Mouse (Mus musculus) embryonic facial prominence, embryonic 13.5 days (tissue): Measurements from ENCODE around the gene Snorc. TPM values are rescaled to one million over a fixed set of nuclear protein-coding genes. Genes with fewer than 3 reads are reported as not detected.
A peak's percentile ranks its signal among the peaks of the same experiment; 100 is the strongest.

Experiments used
- ATAC-seq: fragments of 200-750 bp; cut with Nextera tagmentation; 2 replicates; pipeline ENCODE4 v1.8.0; 2017; ENCODE audit warnings: low read depth; ENCODE audit not compliant: insufficient number of reproducible peaks, insufficient read depth, low FRiP score, low TSS enrichment
- H3K27ac ChIP-seq: fragments of 300-500 bp; sonication (generic); 2 replicates; pipeline ENCODE4 v1.5.1; 2015; ENCODE audit warnings: moderate library complexity, mild to moderate bottlenecking, inconsistent platforms
- H3K27me3 ChIP-seq: fragments of 300-500 bp; sonication (generic); 2 replicates; pipeline ENCODE4 v1.6.1; 2015; ENCODE audit warnings: mild to moderate bottlenecking, inconsistent platforms
- H3K36me3 ChIP-seq: fragments of 300-500 bp; sonication (generic); 2 replicates; pipeline ENCODE4 v1.6.1; 2015; ENCODE audit warnings: mild to moderate bottlenecking, inconsistent platforms
- H3K4me1 ChIP-seq: fragments of 300-500 bp; sonication (generic); 2 replicates; pipeline ENCODE4 v1.6.1; 2015; ENCODE audit warnings: inconsistent platforms
- H3K4me2 ChIP-seq: fragments of 300-500 bp; sonication (generic); 2 replicates; pipeline ENCODE4 v1.6.1; 2015; ENCODE audit warnings: moderate library complexity, mild to moderate bottlenecking, inconsistent platforms
- H3K4me3 ChIP-seq: fragments of 300-500 bp; sonication (generic); 2 replicates; pipeline ENCODE4 v1.5.1; 2015; ENCODE audit warnings: mild to moderate bottlenecking, inconsistent platforms
- H3K9ac ChIP-seq: fragments of 300-500 bp; sonication (generic); 2 replicates; pipeline ENCODE4 v1.6.1; 2015; ENCODE audit warnings: mild to moderate bottlenecking, inconsistent platforms
- H3K9me3 ChIP-seq: fragments of 300-500 bp; sonication (generic); 2 replicates; pipeline ENCODE4 v1.6.1; 2016; ENCODE audit warnings: inconsistent platforms
- WGBS: fragments of 180-500 bp; shearing (Covaris S2); methylation state at CpG from one replicate; pipeline ENCODE4 v1.1.7; 2015; ENCODE audit warnings: mixed read lengths; 5-methylcytosine and 5-hydroxymethylcytosine counted together
- polyA plus RNA-seq: library from polyadenylated mRNA; unstranded; fragments of >200 nt; fragmentation: Nextera tagmentation; extraction: Ambion mirVana; gene quantifications from 2 replicates; pipeline ENCODE4 v1.2.1, GENCODE M21; 2015

The Snorc gene
- polyA plus RNA-seq, 1 experiment from 2014 or later, result 7.0 TPM

DNA sequence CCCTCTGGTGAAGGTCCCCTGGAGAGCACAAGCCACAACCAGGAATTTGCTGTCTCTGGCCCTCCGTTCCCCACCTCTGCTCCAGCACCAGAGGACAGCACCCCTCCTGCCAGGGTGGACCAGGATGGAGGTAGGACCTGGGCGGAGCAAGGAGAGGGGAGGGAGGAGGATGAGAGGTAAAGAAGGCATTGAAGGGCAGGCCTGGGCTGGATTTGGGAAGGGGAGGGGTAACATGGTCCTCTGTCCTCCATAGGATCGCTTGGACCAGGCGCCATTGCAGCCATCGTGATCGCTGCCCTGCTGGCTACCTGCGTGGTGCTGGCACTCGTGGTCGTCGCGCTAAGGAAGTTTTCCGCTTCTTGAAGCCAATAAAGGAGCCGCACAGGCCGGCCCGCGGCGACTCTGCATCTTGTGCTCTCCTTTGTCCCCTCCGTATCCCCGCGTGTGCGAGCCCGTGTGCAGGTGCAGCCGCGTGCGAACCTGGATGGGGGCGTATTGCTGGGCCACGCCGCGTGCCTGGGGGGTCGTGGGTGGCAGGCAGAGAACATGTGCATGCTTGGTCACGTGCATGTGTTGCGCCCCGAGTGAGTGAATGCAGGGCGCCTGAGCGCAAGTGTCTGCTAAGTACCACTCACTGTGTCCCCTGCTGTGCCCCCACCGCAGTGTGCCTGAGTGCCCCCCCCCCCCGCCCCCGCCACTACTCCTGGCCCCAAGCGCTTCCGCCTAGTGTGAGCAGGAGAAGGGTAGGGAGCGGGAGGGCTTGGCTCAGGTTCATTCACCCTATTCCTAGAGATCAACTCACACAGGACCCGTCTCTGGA lies 5.2 kb downstream of the Snorc start:
- WGBS, result 2% methylated on average over 41 of the region's 42 CpGs
- H3K36me3 ChIP-seq, result no peaks in the 10 kb centered on the region
- H3K4me3 ChIP-seq, result peak overlapping the region; percentile 41
- peak overlapping the region; percentile 68 for H3K4me2 ChIP-seq
- peaks cover 7% of the 10 kb centered on the region; the same call in 1 of the 2 replicates for H3K4me1 ChIP-seq
- ATAC-seq, result 0 out of 2 replicates have a peak, but pooled peaks have one; percentile 11
- H3K27ac ChIP-seq, result no peak overlapping the region
- peaks cover 41% of the 10 kb centered on the region for H3K27me3 ChIP-seq
- H3K9ac ChIP-seq, result peak overlapping the region; percentile 54; the same call in 1 of the 2 replicates
- no peaks in the 10 kb centered on the region for H3K9me3 ChIP-seq

GRCm38 (mm10) chr1:87482546-87482945 lies 12.5 kb downstream of the Snorc start:
- ATAC-seq, result no peak
- H3K36me3 ChIP-seq, result no peaks in the 10 kb centered on the region
- no peaks in the 10 kb centered on the region for H3K9me3 ChIP-seq
- H3K9ac ChIP-seq, result no peak overlapping the region
- H3K4me1 ChIP-seq, result no peaks in the 10 kb centered on the region
- no peak overlapping the region for H3K4me3 ChIP-seq
- no peak overlapping the region for H3K27ac ChIP-seq
- H3K4me2 ChIP-seq, result no peak overlapping the region
- peaks cover under 1% of the 10 kb centered on the region; the same call in 1 of the 2 replicates for H3K27me3 ChIP-seq
- 85% methylated on average over 4 of the region's 4 CpGs for WGBS

DNA sequence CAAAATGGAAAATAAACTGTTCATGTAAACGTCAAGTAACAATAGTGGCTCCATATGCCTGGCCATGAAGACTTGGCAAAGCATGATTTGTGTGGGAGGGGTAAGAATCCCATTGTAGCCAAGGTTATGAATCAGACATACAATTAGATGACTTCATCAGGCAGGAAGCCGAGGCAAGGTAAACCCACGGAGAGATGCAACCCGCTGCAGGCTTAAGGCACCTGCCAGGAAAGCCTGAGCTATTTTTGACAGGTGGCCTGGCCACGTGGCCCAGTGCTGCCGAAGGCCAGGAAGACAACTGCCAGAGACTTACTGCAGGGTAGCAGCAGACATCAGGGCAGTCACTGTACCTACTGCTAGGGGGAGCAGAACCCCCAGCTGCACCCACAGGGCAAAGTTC lies 16.3 kb downstream of the Snorc start:
- H3K27ac ChIP-seq, result no peak overlapping the region
- 70% methylated on average over 6 of the region's 6 CpGs for WGBS
- no peak overlapping the region for H3K4me3 ChIP-seq
- H3K4me1 ChIP-seq, result no peaks in the 10 kb centered on the region
- H3K4me2 ChIP-seq, result no peak overlapping the region
- H3K36me3 ChIP-seq, result no peaks in the 10 kb centered on the region
- H3K27me3 ChIP-seq, result no peaks in the 10 kb centered on the region
- ATAC-seq, result no peak
- no peaks in the 10 kb centered on the region for H3K9me3 ChIP-seq
- H3K9ac ChIP-seq, result no peak overlapping the region

DNA sequence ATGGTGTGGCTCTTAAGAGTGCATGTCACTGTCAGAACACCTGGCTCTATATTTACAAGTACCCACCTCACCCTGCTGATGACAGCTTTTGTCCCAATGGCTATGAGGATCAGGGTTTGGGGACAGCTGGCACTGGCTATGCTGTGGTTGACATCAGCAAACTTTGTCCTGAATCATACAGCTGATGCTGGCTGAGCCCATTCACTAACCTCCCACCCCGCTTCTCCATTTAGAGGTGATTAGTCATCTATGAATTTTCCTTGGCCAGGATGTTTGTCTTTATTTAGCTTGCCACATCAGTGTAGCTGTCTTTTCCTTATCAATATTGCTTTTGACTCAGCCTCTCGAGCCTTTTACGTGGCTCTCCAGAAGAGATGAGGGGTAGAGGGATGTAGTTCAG lies 22.2 kb downstream of the Snorc start:
- no peak overlapping the region for H3K27ac ChIP-seq
- 88% methylated on average over 3 of the region's 3 CpGs for WGBS
- no peaks in the 10 kb centered on the region for H3K36me3 ChIP-seq
- H3K9ac ChIP-seq, result no peak overlapping the region
- no peaks in the 10 kb centered on the region for H3K9me3 ChIP-seq
- ATAC-seq, result no peak
- no peak overlapping the region for H3K4me2 ChIP-seq
- H3K27me3 ChIP-seq, result no peaks in the 10 kb centered on the region
- no peak overlapping the region for H3K4me3 ChIP-seq
- no peaks in the 10 kb centered on the region for H3K4me1 ChIP-seq

- H3K4me3 ChIP-seq, result no peak overlapping the region
- H3K27me3 ChIP-seq, result no peaks in the 10 kb centered on the region
- no peaks in the 10 kb centered on the region for H3K36me3 ChIP-seq
- WGBS, result 75% methylated on average over 4 of the region's 4 CpGs
- no peak overlapping the region for H3K4me2 ChIP-seq
- no peak for ATAC-seq
- no peaks in the 10 kb centered on the region for H3K9me3 ChIP-seq
- H3K27ac ChIP-seq, result no peak overlapping the region
- H3K9ac ChIP-seq, result no peak overlapping the region
- no peaks in the 10 kb centered on the region for H3K4me1 ChIP-seq
Measured at GRCm38 (mm10) chr1:87493542-87493941, 23.5 kb downstream of the Snorc start.

GRCm38 (mm10) chr1:87505524-87505923 lies 35.5 kb downstream of the Snorc start:
- no peaks in the 10 kb centered on the region for H3K9me3 ChIP-seq
- peaks cover 56% of the 10 kb centered on the region for H3K27me3 ChIP-seq

GRCm38 (mm10) chr1:87507857-87508256 lies 37.8 kb downstream of the Snorc start:
- no peaks in the 10 kb centered on the region for H3K9me3 ChIP-seq
- H3K27me3 ChIP-seq, result peaks cover 71% of the 10 kb centered on the region
- H3K4me1 ChIP-seq, result peaks cover 16% of the 10 kb centered on the region
- no peak overlapping the region for H3K4me3 ChIP-seq
- no peak overlapping the region for H3K9ac ChIP-seq
- H3K27ac ChIP-seq, result no peak overlapping the region
- WGBS, result 52% methylated on average over 6 of the region's 6 CpGs
- H3K36me3 ChIP-seq, result no peaks in the 10 kb centered on the region
- no peak for ATAC-seq
- no peak overlapping the region for H3K4me2 ChIP-seq

More at GRCm38 (mm10) chr1:87505524-87505923, 35.5 kb downstream of the Snorc start:
- Histone ChIP-seq H3K9ac (no peak overlapping the region), H3K4me1 (peaks cover 16% of the 10 kb centered on the region), H3K4me3 (no peak overlapping the region), H3K36me3 (no peaks in the 10 kb centered on the region), H3K4me2 (no peak overlapping the region), H3K27ac (no peak overlapping the region)
- ATAC-seq, result no peak
- 93% methylated on average over 4 of the region's 4 CpGs for WGBS

DNA sequence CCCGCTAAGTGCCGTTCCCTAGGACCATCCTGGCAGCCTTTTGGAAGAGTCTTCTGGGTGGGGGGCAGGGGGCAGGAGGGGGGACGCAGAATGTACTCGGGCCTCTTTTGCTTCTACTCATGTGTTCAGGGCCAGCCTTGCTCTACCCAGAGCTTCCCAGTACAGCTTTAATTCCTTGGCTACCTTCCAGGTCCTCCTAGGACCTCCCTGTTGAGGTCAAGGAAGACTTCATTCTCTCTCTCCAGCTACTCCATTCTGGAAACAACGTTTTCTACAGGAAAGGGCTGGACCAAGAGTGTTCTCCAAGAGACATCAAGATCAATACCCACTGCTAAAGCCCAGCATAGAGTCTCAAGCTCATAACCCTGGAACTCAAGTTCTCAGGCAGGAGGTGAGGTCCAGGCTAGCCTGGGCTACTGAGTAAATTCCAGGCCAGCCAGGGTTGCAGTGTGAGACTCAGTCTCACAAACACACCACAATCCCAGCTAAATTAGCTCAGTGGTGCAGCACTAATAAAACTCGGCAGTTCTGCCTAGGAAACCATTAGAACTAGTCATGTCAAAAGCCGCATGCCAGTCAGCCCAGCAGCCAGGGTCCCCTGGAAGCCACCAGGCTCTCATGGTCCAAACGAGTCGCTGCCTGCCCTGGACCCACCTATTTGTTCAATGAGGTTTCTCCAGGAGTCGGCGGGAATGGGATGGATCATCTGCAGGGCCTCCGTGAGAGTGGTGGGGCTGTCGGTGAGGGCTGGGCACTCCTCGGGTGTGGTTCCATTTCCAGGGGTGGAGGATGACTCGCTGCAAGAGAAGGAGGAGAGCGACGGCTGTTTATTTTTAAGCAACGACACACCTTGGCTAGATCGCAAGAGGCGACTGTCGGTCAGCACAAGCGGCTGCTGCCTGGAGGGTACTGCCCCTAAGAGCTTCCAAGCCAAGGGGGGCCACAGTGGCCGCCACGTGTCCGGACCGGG lies 38.8 kb downstream of the Snorc start:
- Histone ChIP-seq H3K4me1 (peaks cover 16% of the 10 kb centered on the region), H3K4me3 (peak overlapping the region; percentile 72), H3K4me2 (peak overlapping the region; percentile 100), H3K9ac (peak overlapping the region; percentile 73), H3K27me3 (peaks cover 71% of the 10 kb centered on the region), H3K27ac (no peak overlapping the region), H3K9me3 (no peaks in the 10 kb centered on the region), H3K36me3 (no peaks in the 10 kb centered on the region)
- 0 out of 2 replicates have a peak, but pooled peaks have one; percentile 11 for ATAC-seq
- WGBS, result 19% methylated on average over 26 of the region's 26 CpGs

GRCm38 (mm10) chr1:87509561-87510165 lies 39.6 kb downstream of the Snorc start, which contains the start of gene Neu2:
Neu2 (plus strand) TSS chr1:87509889.
- Histone ChIP-seq H3K27ac (no peak within 1 kb of the TSS), H3K27me3 (peaks cover 67% of the 10 kb centered on the region), H3K4me1 (peaks cover 12% of the 10 kb centered on the region), H3K4me3 (peak within 1 kb of the TSS; percentile 72), H3K9ac (peak within 1 kb of the TSS; percentile 73), H3K4me2 (peak within 1 kb of the TSS; percentile 100), H3K36me3 (no peaks in the 10 kb centered on the region), H3K9me3 (no peaks in the 10 kb centered on the region)
- WGBS, result 2% methylated on average over 56 of the region's 56 CpGs
- peak; percentile 59; the same call in 1 of the 2 replicates for ATAC-seq

- peaks cover 61% of the 10 kb centered on the region for H3K27me3 ChIP-seq
- H3K27ac ChIP-seq, result no peak overlapping the region
- H3K9ac ChIP-seq, result peak overlapping the region; percentile 73
- peak; percentile 45; the same call in 1 of the 2 replicates for ATAC-seq
- peak overlapping the region; percentile 100 for H3K4me2 ChIP-seq
- no peaks in the 10 kb centered on the region for H3K9me3 ChIP-seq
- peaks cover 12% of the 10 kb centered on the region for H3K4me1 ChIP-seq
- H3K36me3 ChIP-seq, result no peaks in the 10 kb centered on the region
- under 1% methylated on average over 49 of the region's 61 CpGs for WGBS
- H3K4me3 ChIP-seq, result peak overlapping the region; percentile 72
Measured at GRCm38 (mm10) chr1:87510166-87510691, 40.2 kb downstream of the Snorc start.

- Histone ChIP-seq H3K9ac (no peak overlapping the region), H3K36me3 (no peaks in the 10 kb centered on the region), H3K4me3 (peak overlapping the region; percentile 72), H3K27me3 (peaks cover 58% of the 10 kb centered on the region), H3K27ac (no peak overlapping the region), H3K4me2 (peak overlapping the region; percentile 100), H3K9me3 (no peaks in the 10 kb centered on the region), H3K4me1 (peaks cover 12% of the 10 kb centered on the region)
- 21% methylated on average over 5 of the region's 5 CpGs for WGBS
- ATAC-seq, result no peak
Measured at GRCm38 (mm10) chr1:87510845-87511244, 40.8 kb downstream of the Snorc start.
